Mouse (Mus musculus) inflammation-experienced regulatory T-cells, adult 6 months (primary cell): ENCODE results near the gene Slc25a12. TPM values are rescaled to one million over a fixed set of nuclear protein-coding genes. Genes with fewer than 3 reads are reported as not detected.
"Not testable (repeated sequence)": the region's sequence is repeated elsewhere in the genome, so short reads cannot be mapped to it uniquely, and the experiment has no call there.

Experiments used
- ATAC-seq: one replicate; pipeline ENCODE4 v1.8.0; 2017
- polyA plus RNA-seq, 3 experiments: library from polyadenylated mRNA; unstranded; fragments of 100-300 nt; shearing (Covaris generic); gene quantifications; one replicate each; pipeline ENCODE4 v1.2.1; 2017

The Slc25a12 gene
- 10 to 100 TPM; 63.3 to 80.6 (median 68.3) TPM for polyA plus RNA-seq

DNA sequence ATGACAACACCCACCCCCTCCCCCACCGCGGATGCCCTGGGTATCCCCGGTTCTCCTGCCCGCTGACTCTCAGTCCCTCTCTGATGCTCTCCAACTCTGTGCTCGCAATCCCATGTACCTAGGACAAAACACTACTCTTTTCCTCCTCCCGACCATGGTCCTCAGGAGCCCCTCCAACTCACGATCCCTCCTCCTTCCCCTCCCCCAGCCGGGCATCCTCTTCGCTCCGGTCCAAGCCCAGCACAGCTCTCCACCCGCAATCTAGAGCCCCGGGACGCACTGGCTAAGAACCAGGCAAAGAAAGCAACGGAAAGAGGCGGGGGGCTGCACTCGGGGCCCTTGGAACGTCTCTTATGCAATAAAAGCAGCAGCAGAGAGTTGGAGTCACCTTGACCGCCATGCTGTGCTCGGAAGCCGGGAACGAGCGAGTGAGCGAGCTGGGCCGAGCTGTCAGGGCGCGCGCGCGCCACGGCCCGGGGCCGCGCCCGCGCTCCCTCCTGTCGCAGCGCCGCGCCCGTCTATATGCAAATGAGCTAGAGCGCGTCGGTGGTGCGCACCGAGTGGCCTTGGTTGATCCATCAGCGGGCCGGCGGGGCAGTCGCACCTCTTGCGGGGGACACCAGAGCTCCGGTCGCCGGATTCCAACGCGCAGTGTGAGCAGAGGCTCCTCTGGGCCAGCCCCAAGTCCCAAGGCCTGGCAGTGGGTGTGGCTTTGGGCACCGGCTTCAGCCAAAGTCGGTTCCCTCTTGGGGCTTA, at the start of gene Slc25a12:
TSS of gene Slc25a12 (minus strand) at position 625 of the 756 bp plus-strand sequence.
- ATAC-seq, result peak; percentile 87

DNA sequence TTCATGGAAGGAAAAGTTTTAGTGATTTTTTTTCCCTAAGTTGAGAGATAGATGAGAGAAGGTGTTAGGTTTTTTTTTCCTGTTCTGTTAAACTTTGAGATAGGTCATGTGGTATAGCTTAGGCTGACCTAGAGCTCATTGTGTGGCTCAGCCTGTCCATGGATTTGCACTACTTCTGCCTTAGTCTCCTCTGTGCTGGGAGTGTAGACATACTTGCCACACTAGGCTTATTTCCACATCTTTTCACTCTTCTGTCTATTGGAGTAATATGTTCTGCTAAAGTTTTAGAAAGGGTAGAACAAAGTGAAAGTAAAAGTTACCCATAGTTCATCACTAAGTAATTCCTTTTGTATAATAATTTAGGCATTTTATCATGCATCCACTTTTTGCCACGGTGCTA, 38.1 kb upstream of the Slc25a12 start:
- peak; percentile 35 for ATAC-seq

DNA sequence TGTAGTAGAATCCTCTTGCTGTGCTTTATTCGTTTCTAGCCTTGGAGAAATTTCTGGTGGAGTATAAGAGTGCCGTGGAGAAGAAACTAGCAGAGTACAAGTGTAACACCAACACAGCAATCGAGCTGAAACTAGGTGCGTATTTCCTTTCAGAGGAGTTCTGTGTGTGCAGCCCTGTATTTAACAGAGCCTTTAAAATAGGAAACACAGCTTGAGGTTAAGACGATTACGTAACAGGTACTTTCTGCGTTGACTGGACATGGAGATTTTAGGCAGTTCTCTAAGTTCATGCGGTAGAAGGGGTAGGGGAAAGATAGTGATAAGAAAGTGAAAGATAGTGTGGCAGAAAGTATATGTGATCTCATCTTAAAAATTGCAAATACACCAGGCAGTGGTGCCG, 22.3 kb upstream of the Slc25a12 start:
- peak; percentile 2 for ATAC-seq

DNA sequence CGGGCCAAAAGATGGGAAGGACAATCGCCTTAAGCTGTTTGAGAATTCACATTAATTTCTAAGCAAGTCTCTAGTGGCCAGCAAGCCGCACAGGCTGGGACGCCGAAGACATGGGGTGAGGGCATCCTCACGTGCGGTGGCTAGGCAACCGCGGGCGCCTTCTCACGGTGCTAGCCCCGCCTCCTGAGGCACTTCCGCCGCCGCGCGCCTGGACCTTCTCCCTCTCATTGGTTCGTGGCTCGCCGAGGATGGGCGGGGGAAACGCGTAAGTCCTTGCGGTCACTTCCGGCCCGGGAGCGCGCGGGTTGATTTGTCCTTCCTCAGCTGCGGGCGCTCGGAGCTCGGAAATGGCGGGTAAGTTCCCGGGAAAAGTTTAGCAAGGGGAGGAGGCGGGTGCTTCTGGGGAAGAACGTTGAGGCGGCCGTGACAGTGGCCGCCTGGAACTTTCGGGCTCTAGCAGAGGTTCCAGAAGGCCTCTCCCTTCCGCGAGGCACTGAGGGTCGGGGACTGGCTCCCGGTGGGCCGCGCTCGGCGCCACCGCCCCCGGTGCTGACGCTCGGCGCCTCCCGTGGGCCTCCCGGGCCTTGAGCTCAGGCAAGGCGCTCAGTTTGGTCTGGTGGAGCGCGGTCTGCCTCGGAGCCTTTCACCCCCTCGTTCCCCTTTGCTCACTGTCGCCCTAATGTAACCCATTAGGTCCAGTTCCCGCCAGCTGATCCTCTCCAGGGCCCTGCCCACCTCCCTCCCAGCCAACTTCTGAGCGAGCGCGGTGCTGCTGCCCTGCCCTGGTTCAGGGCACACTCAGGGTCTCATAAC, 21.6 kb upstream of the Slc25a12 start, which contains the start of gene Hat1:
TSS of gene Hat1 (plus strand) at position 8 of the 813 bp plus-strand sequence.
- ATAC-seq, result peak; percentile 97

DNA sequence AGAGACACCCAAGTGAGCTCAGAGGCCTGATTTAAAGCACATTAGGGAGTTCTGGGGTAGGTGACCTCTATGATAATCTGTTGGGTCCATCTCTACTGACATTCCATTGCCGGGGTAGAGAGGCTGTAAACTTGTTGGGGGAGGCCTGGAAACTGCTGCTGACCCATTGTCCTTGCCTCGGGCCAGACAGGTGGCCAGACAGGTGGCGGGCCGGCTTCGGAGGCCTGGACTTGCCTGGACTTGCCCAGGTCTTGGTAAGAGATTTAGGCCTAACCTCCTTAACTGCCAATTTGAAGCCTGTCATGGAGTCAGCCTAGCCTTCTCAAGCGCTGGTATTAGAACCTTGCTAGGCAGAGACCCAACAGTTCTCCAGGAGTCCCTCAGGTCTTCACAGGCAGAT, 20.2 kb upstream of the Slc25a12 start:
- no peak for ATAC-seq

DNA sequence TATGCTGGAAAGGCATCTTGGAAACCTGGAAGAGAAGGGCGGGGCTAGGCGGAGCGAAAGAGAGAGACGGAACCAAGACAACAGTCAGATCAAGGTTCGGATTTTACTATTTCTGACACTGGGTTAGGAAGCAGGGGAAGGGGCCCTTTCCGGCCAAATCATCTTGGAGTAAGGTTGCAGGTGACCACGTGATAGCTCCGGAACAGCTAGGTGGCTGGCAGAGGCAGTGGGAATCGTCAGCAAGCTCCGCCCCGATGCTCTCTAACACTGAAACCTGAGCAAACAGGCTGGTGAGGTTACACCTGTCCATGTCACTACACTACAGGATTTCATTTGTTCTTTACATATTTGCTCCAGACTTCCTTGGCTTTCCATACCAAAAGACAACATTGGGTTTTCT, 16.3 kb upstream of the Slc25a12 start:
- no peak for ATAC-seq

DNA sequence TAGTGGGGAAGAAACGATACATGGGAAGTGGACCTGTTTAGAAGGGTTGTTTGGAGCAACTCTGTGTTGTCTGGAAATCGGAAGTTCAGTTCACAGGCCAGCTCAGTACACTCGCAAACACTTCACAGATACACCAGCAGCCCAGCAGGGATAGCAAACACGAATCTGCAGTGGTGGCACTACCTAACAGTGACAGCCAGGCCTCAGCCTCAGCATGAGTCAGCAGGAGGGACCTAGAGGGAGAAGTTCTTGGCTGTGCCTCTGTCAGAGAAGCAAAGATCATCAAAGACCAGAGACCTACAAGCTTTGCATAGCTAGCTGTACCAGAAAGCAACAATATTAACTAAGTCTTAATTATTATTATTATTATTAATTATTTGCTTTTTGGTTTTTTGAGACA, 14.4 kb upstream of the Slc25a12 start:
- no peak for ATAC-seq

DNA sequence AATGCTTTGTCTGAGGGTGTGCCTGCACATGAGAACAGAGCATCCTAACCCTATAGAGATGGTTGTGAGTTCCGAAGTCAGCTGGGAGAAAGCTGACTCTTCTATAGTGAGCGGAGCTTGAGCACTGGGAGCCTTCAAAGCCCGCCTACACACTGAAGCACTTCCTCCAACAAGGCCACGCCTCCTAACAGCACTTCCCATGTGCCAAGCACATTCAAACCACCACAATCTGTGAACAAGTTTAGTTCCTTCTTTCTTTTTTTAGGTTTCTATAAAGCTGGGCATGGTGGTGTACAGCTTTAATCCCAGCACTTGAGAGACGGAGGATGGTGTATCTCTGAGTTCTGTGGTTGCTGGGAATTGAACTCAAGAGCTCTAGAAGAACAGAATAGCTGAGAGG, 9.9 kb upstream of the Slc25a12 start:
- ATAC-seq, result no peak

DNA sequence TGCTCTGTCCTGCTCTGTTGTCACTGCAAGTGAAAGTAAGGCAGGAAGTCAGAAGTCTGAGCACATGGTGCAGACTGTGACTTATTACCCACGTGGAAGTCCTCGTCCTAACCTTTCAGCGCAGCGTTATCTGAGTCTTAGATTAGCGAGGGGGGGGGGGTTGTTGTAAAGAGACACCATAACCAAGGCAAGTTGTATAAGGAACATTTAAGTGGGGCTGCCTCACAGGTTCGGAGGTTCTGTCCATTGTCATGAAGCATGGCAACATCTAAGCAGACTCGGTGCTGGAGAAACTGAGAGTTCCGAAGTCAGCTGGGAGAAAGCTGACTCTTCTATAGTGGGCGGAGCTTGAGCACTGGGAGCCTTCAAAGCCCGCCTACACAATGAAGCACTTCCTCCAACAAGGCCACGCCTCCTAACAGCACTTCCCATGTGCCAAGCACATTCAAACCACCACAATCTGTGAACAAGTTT, 8.9 kb upstream of the Slc25a12 start:
- peak; percentile 91 for ATAC-seq

DNA sequence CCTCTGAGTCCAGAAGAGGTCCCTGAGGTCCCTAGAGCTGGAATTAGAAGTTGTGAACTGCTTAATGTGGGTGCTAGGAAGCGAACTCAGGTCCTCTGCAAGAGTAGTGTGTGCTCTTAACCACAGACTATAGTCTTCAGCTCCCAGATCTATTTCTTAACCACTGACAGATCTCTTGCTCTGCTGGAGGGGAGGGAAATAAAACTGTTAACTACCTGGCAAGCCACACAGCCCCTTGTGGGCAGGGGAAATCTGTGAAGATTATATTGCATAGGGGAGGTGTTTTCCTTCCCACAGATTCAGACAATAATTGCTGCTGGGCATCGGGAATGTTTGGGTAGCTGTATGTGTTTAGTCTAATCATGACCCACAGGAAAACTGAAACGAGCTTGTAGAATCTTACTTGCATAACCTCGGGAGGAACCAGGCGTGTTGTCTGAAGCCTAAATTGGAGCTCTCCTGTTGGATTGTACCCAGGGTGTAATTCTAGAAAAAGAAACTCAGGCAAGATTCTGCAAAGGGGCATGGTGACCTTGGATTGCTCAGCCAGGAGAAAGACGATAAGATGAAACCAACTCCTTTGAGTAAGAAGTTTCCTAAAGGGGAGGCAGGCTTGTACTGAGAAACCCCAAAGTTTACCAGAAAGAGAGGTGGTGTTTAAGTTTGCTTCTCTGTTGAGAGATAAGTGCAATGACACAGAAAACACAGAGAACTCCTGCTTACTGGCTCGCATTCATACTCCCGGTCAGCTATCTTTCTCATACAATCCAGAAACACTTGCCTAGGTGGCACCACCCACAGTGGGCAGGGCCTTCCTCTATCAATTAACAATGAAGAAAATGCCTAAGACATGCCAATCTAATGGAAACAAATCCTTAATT, 7.0 kb upstream of the Slc25a12 start:
- ATAC-seq, result no peak

DNA sequence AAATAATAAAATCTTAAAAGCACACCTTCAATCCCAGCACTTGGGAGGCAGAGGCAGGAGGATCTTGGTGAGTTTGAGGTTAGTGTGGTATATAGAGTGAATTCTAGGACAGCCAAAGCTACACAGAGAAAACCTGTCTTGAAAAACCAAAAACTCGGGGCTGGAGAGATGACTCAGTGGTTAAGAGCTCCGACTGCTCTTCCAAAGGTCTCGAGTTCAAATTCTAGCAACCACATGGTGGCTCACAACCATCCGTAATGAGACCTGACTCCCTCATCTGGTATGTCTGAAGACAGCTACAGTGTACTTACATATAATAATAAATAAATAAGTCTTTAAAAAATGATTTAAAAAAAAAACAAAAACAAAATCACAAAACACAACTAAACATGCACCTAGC, 4.7 kb upstream of the Slc25a12 start:
- not testable (repeated sequence) for ATAC-seq

DNA sequence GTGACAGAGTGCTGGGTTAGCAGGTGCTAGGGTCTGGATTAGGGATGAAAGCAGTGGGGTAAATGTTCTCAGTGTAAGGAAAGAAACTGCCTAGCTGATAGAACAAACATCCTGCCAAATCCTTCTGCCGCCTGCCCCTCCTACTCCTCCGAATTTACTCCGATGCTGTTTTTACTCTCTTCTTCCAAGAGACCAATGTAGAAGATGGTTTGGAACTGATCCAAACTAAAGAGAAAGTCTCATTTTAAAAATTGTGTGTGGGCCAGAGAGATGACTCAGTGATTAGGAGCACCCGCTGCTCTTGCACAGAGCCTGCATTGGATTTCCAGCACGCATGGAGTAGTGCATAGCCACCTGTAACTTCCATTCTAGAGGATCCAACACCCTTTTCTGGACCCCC, 4.2 kb upstream of the Slc25a12 start:
- no peak for ATAC-seq

DNA sequence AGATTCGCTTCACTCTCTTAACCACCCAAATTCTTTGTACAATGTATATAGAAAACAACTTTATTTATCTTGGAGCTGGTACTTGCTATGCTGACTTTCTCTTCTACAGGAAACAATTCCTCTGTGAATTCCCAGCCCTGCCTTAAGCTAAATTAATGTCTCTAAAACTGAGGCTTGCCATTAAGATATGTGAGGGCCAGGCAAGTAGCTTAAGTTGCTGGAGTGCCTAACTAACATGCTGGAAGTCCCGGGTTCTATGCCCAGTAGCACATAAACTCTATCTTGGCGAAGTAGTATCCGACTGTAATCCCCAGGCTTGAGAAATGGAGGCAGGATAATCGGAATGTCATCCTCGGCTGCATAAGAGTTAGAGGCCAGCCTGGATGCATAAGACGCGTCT, 537 bp upstream of the Slc25a12 start:
- no peak for ATAC-seq

DNA sequence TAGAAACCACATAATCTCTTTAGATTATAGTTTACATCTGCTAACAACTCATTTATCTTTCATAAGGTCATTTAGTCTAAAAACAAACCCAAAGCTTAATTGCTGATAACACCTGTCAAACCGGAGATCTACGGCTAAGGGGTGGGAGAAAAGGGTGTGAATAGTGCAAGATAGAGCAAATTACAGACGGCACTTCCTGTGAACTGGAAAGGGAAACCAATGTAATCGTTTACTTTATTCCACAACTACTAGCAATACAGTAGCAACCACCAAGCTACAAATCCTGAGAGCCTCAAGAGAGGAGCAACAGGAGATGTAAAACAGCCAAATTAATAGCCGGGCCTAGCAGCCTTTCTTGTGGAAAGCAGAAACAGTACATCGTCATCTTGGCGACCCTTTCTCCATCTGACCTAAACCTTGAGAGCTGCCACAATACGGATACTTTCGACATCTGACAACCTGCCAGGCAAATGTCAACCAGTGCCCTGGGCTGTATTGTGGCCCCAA, 878 bp downstream of the Slc25a12 start:
- ATAC-seq, result peak; percentile 63

DNA sequence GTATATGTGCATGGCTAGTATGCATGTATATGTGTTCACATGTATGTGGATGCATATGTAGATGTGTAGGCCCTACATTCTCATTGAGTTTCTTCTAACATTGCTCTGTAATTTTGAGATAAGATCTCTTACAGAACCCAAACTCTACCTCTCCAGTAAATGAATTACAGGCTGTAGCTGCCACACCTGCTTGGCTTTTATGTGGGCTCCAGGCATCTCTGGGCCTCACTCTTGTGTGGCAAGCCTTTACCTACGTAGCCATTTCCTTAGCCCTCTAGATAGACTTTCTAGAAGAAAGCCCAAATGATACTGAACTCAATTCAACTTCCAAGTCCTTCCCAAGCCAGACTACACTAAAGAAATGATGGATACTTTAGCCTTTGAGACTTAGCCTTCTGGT, 7.4 kb downstream of the Slc25a12 start:
- ATAC-seq, result peak; percentile 52

DNA sequence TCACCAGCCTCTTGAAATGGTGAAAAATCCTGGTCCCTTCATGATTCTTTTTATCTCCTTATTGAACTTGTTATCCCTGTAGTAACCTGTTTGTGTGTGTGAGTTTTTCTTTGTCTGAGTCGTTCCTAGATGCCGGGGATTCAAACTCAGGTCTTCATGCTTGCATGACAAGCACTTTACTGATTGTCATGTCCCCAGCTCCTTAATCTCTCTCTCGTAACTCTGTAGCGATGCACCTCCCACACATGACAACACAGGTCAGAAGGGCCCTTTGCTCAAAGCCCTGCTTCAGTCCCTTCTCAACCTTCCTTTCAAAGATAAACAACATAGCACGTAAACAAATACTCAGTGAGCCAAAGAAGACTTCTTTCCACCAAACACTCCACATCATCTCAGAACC, 9.2 kb downstream of the Slc25a12 start:
- ATAC-seq, result no peak

DNA sequence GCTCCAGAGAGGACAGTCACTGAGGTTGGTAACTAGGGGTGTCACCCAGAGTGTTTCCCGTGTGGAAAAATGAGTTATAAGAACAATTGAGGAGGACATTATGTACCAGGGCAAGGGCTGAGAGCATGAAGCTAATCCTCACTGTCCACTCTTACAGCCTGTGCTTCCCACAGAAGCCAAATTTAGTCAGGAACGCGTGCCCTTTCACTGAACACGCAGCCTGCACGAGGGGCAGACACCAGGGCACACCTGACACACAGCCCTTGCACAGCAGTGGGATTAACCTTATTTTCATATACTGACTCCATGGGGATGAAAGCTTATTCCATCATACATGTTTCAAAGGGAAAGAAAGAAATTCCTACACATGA, 13.5 kb downstream of the Slc25a12 start:
- ATAC-seq, result no peak

DNA sequence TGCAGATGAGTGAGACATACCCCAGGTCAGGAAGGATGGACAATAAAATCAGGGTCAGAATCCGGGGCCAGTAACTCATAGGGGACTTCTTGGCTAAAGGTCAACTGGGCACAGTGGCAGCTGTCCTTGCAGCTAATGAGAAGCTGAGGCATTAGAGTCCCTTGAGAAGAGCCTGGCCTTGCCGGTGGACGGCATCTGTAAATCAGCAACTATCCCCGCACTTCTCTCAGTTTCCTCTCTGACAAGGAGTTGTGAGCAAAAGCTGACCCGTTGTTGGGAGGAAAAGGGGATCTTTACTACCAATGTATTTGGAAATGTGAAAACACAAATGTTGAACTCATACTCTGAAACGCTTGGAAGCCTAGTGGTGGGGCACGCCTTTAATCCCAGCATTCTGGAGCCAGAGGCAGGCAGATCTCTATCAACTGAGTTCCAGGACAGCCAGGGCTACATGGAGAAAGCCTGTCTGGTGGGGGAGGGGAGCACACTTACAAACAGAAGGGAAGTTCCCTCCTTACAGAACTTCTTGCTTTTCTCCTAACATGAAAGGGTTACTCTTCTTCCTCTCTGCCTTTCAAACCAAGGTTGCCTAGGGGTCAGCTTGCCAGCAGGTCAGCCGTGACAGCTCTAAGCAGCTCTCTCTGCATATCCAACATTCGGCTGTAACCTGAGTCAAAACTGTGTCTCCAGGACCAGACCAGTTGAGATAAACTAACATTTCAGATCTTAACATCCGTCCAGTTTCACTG, 14.1 kb downstream of the Slc25a12 start:
- ATAC-seq, result no peak

DNA sequence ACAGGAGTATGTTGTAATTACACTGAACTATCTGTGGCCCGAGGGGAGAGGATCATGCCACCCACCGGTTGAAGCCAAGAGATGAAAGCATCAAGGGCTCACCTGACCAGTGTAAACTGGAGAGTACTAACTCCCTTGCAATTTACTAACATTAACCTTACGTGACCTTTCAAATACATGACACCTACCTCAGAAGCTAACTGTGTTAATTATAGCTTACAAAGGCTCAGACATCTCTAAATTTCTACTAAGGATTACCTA, 15.9 kb downstream of the Slc25a12 start:
- ATAC-seq, result no peak

DNA sequence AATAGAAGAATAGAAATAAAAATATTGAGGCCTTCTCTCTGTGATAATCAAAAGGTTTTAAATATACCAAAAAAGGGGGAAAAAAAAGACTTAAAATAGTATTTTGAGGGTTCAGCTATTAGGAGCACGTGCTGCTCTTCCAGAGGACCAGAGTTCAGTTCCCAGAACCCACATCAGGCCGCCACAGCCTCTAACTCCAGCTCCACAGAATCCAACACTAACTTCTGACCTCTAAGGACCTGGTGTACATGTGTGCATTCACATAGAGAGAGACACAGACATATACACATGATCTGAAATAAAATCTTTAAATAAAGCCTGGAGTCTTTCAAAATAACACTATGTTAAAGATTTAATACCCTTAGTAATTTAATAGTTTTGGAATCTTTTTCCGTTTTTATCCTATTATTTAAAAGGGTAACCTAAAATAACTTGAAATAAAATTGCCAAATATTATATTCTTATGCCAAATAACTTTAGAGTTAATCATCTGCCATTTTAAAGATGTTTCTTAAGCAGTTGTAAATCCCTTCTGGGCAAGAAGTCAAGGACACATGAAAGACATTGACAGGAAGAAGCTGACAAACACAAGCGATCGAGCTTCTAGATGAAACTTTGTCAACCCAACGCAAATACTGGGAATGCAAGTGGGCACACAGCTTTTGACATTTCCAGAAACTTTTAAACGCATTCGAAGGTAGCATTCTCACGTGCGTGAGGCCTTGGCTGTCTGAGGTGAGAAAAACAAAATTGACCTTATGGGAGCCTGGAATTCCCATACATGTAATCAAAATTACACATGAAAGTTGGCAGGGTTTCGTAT, 16.4 kb downstream of the Slc25a12 start:
- ATAC-seq, result no peak

DNA sequence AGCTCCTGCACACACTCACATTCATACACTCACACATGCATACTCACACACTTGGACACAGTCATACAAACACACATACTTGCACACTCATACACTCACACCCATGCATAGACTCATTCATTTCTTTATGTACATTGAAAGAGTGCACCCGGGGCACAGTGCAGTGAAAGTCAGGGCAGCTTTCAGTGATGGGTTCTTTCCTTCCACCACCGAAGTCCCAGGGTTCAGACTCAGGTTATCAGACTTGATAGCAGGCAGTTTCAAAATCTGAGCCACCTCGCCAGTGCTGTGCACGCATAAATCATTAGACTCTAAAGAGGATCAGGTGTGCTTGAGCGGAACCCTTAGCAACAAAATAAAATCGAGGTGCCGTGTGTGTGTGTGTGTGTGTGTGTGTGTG, 17.4 kb downstream of the Slc25a12 start:
- no peak for ATAC-seq
